Mouse (Mus musculus): ENCODE results near the gene Scgb1b17. TPM values are rescaled to one million over a fixed set of nuclear protein-coding genes. Genes with fewer than 3 reads are reported as not detected.
"Not testable (repeated sequence)": the region's sequence is repeated elsewhere in the genome, so short reads cannot be mapped to it uniquely, and the experiment has no call there.

Gene Scgb1b17
- polyA plus RNA-seq (2014; fragmentation: Nextera tagmentation; extraction: Ambion mirVana), result not detected in 2 replicates

DNA sequence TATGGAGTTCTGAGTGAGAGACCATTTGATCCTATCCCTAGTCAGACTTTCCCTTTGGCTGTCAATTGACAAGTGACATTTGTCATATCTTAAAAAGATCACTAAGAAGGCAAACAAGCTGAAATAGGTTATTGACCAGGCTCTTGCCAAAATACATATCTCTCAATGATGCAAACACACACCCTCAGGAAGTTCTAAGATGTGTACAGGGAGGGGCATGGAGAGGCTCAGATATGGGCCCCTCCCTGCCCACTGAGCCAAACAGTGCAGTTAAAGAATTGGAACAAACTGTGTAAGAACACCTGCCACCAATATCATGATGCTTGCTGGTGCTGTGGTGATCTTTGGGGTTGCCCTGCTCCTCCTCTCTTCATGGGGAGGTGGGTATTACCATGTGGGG lies at the start of gene Scgb1b17:
Scgb1b17 (plus strand) TSS at position 301 of the 400 bp plus-strand sequence.
- H3K4me1 ChIP-seq (replicated peaks; ENCODE audit: control insufficient read depth, insufficient read depth, low read length); H3K27ac ChIP-seq (ENCODE audit: low read depth, low read length); H3K9me3 ChIP-seq (ENCODE audit: control insufficient read depth, low read length); H3K4me2 ChIP-seq; H3K36me3 ChIP-seq (ENCODE audit: control insufficient read depth, insufficient read depth, low read length); DNase-seq (ENCODE audit: low spot score); ATAC-seq (replicated peaks; ENCODE audit: low FRiP score); H3K9ac ChIP-seq (ENCODE audit: low read depth, low read length); H3K4me3 ChIP-seq (ENCODE audit: low read depth, low read length); H3K27me3 ChIP-seq (replicated peaks; ENCODE audit: control insufficient read depth, insufficient read depth, low read length): not testable (repeated sequence)

DNA sequence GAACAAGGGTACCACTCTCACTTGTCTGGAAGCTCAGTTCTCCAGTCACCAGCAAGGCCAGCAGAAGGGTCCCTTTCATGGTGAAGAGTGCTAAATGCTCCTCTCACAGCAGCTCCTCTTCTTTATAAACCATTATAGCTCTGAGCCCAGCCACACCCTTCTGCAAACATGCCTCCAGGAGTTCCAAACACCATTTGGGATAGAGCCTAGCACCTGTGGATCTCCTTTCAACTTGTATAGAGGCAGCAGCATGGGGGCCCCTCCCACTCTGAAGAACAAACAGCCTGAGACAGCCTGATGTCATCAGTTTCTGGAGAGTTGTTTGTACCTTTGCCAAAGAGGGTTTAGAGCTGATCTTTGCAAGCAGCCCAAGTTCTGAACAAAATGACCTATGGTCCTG lies 6.8 kb upstream of the Scgb1b17 start, which contains the start of gene Scgb2b17:
Scgb2b17 (minus strand) TSS at position 101 of the 400 bp plus-strand sequence.
- not testable (repeated sequence) for H3K27ac ChIP-seq (ENCODE audit: low read depth, low read length); H3K9ac ChIP-seq (ENCODE audit: low read depth, low read length); H3K9me3 ChIP-seq (ENCODE audit: control insufficient read depth, low read length); DNase-seq (ENCODE audit: low spot score); H3K4me3 ChIP-seq (ENCODE audit: low read depth, low read length); H3K4me1 ChIP-seq (replicated peaks; ENCODE audit: control insufficient read depth, insufficient read depth, low read length); H3K36me3 ChIP-seq (ENCODE audit: control insufficient read depth, insufficient read depth, low read length); H3K4me2 ChIP-seq; ATAC-seq (replicated peaks; ENCODE audit: low FRiP score); H3K27me3 ChIP-seq (replicated peaks; ENCODE audit: control insufficient read depth, insufficient read depth, low read length)

Other genes starting within 250 kb of the Scgb1b17 start
- not detected in 2 replicates for gene Scgb2b15, start 233.8 kb upstream of the Scgb1b17 start, polyA plus RNA-seq (2014; fragmentation: Nextera tagmentation; extraction: Ambion mirVana)
- not detected in 2 replicates for gene Scgb1b15, start 226.9 kb upstream of the Scgb1b17 start, polyA plus RNA-seq (2014; fragmentation: Nextera tagmentation; extraction: Ambion mirVana)
- gene Scgb2b17, start 6.9 kb upstream of the Scgb1b17 start, polyA plus RNA-seq (2014; fragmentation: Nextera tagmentation; extraction: Ambion mirVana), result not detected in 2 replicates
- not detected in 2 replicates for gene Scgb2b18, start 110.4 kb downstream of the Scgb1b17 start, polyA plus RNA-seq (2014; fragmentation: Nextera tagmentation; extraction: Ambion mirVana)
- not detected in 2 replicates for gene Scgb1b18, start 122.1 kb downstream of the Scgb1b17 start, polyA plus RNA-seq (2014; fragmentation: Nextera tagmentation; extraction: Ambion mirVana)
- gene Scgb2b19, start 216.9 kb downstream of the Scgb1b17 start, polyA plus RNA-seq (2014; fragmentation: Nextera tagmentation; extraction: Ambion mirVana), result not detected in 2 replicates
- gene Scgb1b19, start 223.8 kb downstream of the Scgb1b17 start, polyA plus RNA-seq (2014; fragmentation: Nextera tagmentation; extraction: Ambion mirVana), result not detected in 2 replicates

Data from liver, embryonic 11.5 days (tissue).